Mouse (Mus musculus) olfactory bulb, adult 2 months (tissue): ENCODE data around the gene Myo9b. TPM values are rescaled to one million over a fixed set of nuclear protein-coding genes. Genes with fewer than 3 reads are reported as not detected.

ENCODE experiments used
- H3K27ac ChIP-seq: fragments of 200-500 bp; 2 replicates; pipeline ENCODE4 v1.5.1; 2012; ENCODE audit warnings: low read depth, low read length; ENCODE audit not compliant: insufficient read depth
- H3K4me1 ChIP-seq: fragments of 200-500 bp; 2 replicates; pipeline ENCODE4 v1.6.1; 2012; ENCODE audit warnings: low read length; ENCODE audit not compliant: control insufficient read depth, insufficient read depth
- H3K4me3 ChIP-seq: fragments of 200-500 bp; 2 replicates; pipeline ENCODE4 v1.5.1; 2012; ENCODE audit warnings: mild to moderate bottlenecking, low read depth, low read length, moderate library complexity; ENCODE audit not compliant: insufficient read depth
- CTCF ChIP-seq: fragments of 200-500 bp; IDR thresholded peaks from 2 replicates; pipeline ENCODE4 v1.5.1; 2012; ENCODE audit warnings: low read depth, mild to moderate bottlenecking, low read length, moderate library complexity; ENCODE audit not compliant: insufficient read depth
- POLR2A ChIP-seq: fragments of 200-500 bp; IDR thresholded peaks from 2 replicates; pipeline ENCODE4 v1.6.1; 2012; ENCODE audit warnings: mild to moderate bottlenecking, low read depth, low read length, moderate library complexity; ENCODE audit not compliant: insufficient read depth
- WGBS: fragments of 180-500 bp; shearing (Covaris S2); methylation state at CpG from one replicate; pipeline ENCODE4 v1.1.7; 2018; 5-methylcytosine and 5-hydroxymethylcytosine counted together
- polyA plus RNA-seq: library from polyadenylated mRNA; stranded (reverse); fragments of >200 nt; gene quantifications from 2 replicates; pipeline ENCODE4 v1.2.4, GENCODE M21; 2012; ENCODE audit warnings: low replicate concordance; ENCODE audit not compliant: missing spikeins, insufficient read depth, insufficient read length

Myo9b gene
- polyA plus RNA-seq, 1 experiment = 390 TPM

DNA sequence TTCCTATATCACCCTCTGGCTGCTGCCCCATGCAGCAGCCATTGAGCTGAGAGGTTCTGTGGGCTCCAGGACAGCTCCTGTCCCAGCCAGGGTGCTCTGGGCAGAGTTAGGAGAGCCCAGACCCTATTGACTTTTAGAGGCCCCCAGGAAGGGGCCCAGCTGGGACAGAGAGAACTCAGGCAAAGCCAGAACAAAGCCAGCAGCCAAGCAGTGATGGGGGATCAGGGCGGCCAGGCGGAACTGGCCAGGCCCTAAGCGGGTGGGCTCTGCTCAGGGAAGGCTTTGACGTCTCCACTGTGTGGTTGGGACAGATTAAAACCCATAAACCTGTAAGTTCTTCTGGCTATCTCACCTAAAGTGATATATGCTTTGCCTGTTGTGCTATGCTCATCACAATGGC, 106.5 kb downstream of the Myo9b start:
- no peak overlapping the region for H3K4me3 ChIP-seq
- TF ChIP-seq POLR2A (no peak), CTCF (no peak)
- 57% methylated on average over 4 of the region's 4 CpGs for WGBS
- H3K27ac ChIP-seq = no peak overlapping the region
- peaks cover 45% of the 10 kb centered on the region for H3K4me1 ChIP-seq

GRCm38 (mm10) chr8:71379512-71380075, 107.1 kb downstream of the Myo9b start:
- H3K4me1 ChIP-seq = peaks cover 45% of the 10 kb centered on the region
- no peak for TF ChIP-seq POLR2A
- no peak for TF ChIP-seq CTCF
- no peak overlapping the region for H3K27ac ChIP-seq
- WGBS = 75% methylated on average over 3 of the region's 3 CpGs
- H3K4me3 ChIP-seq = peak overlapping the region; percentile 91

- WGBS = 3% methylated on average over 72 of the region's 72 CpGs
- Histone ChIP-seq H3K27ac (no peak overlapping the region), H3K4me3 (peak overlapping the region; percentile 91), H3K4me1 (peaks cover 43% of the 10 kb centered on the region)
- TF ChIP-seq CTCF (peak; percentile 5; the same call in 1 of the 2 replicates), POLR2A (no peak)
These were observed 108.0 kb downstream of the Myo9b start for GRCm38 (mm10) chr8:71380178-71381171.

DNA sequence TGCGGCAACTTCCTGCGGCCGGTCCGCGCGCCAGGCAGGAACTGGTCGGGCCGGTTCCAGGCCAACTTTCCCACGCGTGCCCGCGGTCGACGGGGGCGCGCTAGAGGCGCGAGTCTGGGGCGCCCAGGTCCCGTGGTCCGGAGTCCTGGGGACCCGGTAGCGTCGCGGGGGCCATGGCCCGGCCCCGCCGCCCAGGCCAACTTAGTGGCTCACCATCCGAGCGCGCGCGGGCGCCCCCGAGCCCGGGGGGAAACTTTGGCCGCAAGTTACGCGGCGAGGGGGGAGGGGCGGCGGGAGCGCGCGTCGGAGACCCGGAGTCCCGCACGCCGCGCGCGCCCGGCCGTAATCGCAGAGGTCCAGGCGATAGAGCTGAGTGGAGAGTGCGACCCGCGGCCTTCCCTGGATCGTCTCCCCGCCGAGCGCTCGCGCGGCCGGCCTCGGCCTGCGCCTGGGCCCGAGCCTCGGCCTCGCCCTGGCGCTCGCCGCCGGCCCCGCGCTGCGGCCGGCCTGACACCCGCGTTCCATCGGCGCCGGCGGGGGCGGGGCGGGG, 109.0 kb downstream of the Myo9b start, which contains the start of gene Nr2f6:
Gene Nr2f6 (minus strand): TSS at position 540 of the 550 bp plus-strand sequence.
- Histone ChIP-seq H3K27ac (peak within 1 kb of the TSS; percentile 74), H3K4me3 (peak within 1 kb of the TSS; percentile 91), H3K4me1 (peaks cover 33% of the 10 kb centered on the region)
- TF ChIP-seq POLR2A = no peak
- no peak for TF ChIP-seq CTCF
- WGBS = 3% methylated on average over 88 of the region's 89 CpGs

DNA sequence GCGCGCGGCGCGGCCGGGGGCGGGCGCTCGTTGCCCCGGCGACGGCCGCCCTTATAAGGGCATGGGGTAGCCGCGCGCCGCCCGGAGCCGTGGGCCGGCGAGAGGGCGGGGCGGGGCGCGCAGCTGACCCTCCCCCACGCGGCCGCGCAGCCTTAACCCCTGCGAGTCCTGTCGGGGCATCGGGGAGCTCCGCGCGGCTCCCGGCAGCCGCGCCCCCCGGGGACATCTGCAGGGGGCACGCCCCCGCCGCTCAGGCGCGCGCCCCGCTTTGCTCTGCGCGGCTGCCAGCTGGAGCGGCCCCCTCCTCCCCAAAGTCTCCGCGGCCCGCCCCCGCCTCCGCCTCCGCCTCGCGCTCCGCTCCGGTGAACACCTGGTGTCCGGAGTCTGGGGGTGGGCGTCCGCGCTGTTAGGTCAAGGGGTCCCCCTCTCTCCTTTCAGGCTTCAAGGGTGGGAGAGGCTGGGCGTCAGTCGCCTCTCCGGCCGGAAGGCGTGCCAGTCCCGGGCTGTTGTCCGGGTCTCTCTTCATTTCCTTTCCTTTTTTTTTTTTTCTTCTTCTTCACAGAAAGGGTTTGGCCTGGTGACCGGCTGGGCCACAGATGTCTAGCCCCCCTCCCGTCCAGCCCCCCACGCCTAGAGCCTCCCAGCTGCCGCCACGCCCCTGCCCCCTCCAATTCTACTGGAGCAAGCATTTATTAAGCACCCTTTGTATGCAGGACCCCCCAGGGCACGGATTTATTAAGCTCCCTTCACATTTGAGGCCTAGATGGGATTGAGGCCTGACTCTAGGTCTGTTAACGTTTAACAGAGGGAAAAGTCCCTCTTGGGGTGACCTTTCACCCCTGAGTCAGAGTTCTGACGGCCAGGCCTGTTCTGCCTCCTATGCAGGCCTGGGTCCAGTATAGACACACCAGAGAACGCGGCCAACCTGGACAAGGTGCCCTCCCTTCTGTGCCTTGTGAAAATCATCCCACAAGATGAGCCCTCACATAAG, 109.8 kb downstream of the Myo9b start:
- WGBS = 7% methylated on average over 79 of the region's 80 CpGs
- Histone ChIP-seq H3K27ac (peak overlapping the region; percentile 74; the same call in 1 of the 2 replicates), H3K4me3 (peak overlapping the region; percentile 91), H3K4me1 (peaks cover 36% of the 10 kb centered on the region)
- no peak for TF ChIP-seq CTCF
- TF ChIP-seq POLR2A = no peak

DNA sequence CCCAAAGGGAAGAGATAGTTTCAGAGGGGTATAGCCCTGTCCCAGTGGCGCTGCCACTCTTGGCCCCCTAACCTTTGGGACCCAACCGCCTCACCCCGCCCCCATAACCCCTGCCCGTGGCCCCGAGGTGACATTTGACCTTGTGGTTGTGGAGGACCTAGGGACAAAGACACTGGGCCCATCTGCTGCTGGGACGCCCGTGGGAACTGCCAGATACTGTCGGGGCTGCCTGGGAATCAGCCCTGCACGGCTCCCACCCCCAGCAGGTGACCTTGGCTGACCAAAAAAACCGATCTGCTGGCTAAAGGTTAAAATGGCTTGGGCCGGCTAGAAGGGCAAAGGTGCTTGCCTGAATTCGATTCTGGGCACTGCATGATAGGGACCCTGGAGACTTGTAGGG, 110.9 kb downstream of the Myo9b start:
- WGBS = 62% methylated on average over 12 of the region's 12 CpGs
- no peak overlapping the region for H3K27ac ChIP-seq
- TF ChIP-seq POLR2A (no peak), CTCF (no peak)

DNA sequence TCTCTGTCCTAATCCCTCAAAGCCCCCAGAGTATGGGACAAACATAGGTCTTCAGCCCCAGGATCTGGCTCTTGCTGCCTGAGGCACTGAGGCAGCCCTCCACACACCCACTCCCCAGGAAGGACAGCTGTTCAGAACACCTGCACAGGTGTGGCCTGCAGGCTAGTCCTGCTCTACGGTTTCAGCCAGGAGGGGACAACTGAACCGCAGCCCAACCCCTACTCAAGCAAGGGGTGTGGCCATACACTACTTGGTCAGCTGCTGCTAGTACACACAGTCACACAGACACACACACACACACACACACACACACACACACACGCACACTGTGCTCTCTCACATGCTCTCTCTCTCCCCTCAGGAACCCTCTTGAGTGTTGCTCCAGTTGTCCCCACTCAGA, 111.3 kb downstream of the Myo9b start:
- H3K4me1 ChIP-seq = peaks cover 34% of the 10 kb centered on the region
- WGBS = 87% methylated on average over 3 of the region's 3 CpGs
- no peak overlapping the region for H3K4me3 ChIP-seq
- no peak overlapping the region for H3K27ac ChIP-seq
- TF ChIP-seq CTCF = no peak
- TF ChIP-seq POLR2A = no peak

More for the DNA sequence above, 110.9 kb downstream of the Myo9b start:
- Histone ChIP-seq H3K4me1 (peaks cover 35% of the 10 kb centered on the region), H3K4me3 (no peak overlapping the region)

DNA sequence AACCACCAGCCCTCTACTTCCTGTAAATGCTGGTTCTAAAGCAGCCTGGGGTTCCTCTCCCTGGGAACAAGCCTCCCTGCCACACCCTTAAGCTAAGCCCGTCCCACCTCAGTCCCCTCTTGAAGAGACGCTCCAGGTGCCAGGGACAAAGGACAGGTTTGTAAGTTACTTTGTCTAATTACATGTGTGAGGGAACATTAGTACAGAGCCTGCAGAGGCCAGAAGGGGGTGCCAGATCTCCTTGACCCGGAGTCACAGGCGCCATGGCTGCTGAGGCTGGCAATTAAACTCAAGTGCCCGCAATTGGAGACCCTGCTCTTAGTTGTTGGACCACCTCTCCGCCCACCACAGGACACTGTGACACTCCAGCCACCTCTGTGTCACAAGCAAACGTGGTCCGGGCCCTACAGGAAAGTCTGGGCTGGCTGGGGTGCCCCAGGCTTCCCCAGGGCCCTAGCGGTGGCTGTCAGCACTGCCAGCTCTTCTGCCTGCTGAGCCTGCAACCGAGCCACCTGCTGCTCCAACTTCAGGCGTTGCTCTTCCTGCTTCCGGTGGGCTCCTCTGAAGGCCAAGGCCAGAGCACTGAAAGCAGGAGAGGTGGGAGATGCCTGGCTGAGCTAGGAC, 112.8 kb downstream of the Myo9b start:
- H3K4me3 ChIP-seq = no peak overlapping the region

More for the DNA sequence above, 112.8 kb downstream of the Myo9b start:
- TF ChIP-seq CTCF = no peak
- TF ChIP-seq POLR2A = no peak
- Histone ChIP-seq H3K27ac (no peak overlapping the region), H3K4me1 (peaks cover 20% of the 10 kb centered on the region)
- 82% methylated on average over 12 of the region's 12 CpGs for WGBS
